Mouse (Mus musculus): ENCODE measurements around the gene Mpst. TPM values are rescaled to one million over a fixed set of nuclear protein-coding genes. Genes with fewer than 3 reads are reported as not detected.

Gene Mpst
- polyA plus RNA-seq, 1 experiment from 2014 or later = 4.2 TPM

GRCm38 (mm10) chr15:78455168-78455567 is 49.0 kb downstream of the Mpst start:
- DNase-seq (no peak), ATAC-seq (ENCODE audit: low read depth) (no peak)
- 0 out of 2 replicates have a peak, but pooled peaks cover 3% of the 10 kb centered on the region for H3K36me3 ChIP-seq
- 33% methylated on average over 4 of the region's 4 CpGs for WGBS (ENCODE audit: insufficient replicate concordance)
- no peak overlapping the region for H3K9ac ChIP-seq
- no peak overlapping the region for H3K4me2 ChIP-seq
- no peak overlapping the region for H3K27ac ChIP-seq
- peaks cover 24% of the 10 kb centered on the region for H3K4me1 ChIP-seq (replicated peaks)
- no peaks in the 10 kb centered on the region for H3K9me3 ChIP-seq (replicated peaks)
- H3K4me3 ChIP-seq (replicated peaks) = no peak overlapping the region
- no peaks in the 10 kb centered on the region for H3K27me3 ChIP-seq

- no peak overlapping the region for H3K27ac ChIP-seq
- ATAC-seq (ENCODE audit: low read depth) = no peak
- DNase-seq = no peak
These were observed 49.8 kb downstream of the Mpst start for GRCm38 (mm10) chr15:78456051-78456450.

GRCm38 (mm10) chr15:78457193-78457592 is 51.0 kb downstream of the Mpst start:
- ATAC-seq (ENCODE audit: low read depth) = no peak
- 66% methylated on average over 10 of the region's 10 CpGs for WGBS (ENCODE audit: insufficient replicate concordance)
- Histone ChIP-seq H3K9ac (no peak overlapping the region), H3K36me3 (0 out of 2 replicates have a peak, but pooled peaks cover 3% of the 10 kb centered on the region), H3K4me1 (replicated peaks) (0 out of 2 replicates have a peak, but pooled peaks cover 7% of the 10 kb centered on the region), H3K4me3 (replicated peaks) (no peak overlapping the region), H3K27me3 (no peaks in the 10 kb centered on the region), H3K27ac (no peak overlapping the region), H3K9me3 (replicated peaks) (no peaks in the 10 kb centered on the region), H3K4me2 (no peak overlapping the region)
- DNase-seq = no peak

More at GRCm38 (mm10) chr15:78456051-78456450, 49.8 kb downstream of the Mpst start:
- 55% methylated on average over 7 of the region's 7 CpGs for WGBS (ENCODE audit: insufficient replicate concordance)
- Histone ChIP-seq H3K4me3 (replicated peaks) (no peak overlapping the region), H3K27me3 (no peaks in the 10 kb centered on the region), H3K4me1 (replicated peaks) (peaks cover 16% of the 10 kb centered on the region), H3K9me3 (replicated peaks) (no peaks in the 10 kb centered on the region), H3K36me3 (0 out of 2 replicates have a peak, but pooled peaks cover 3% of the 10 kb centered on the region), H3K4me2 (no peak overlapping the region), H3K9ac (no peak overlapping the region)

- Histone ChIP-seq H3K27ac (no peak overlapping the region), H3K4me3 (replicated peaks) (no peak overlapping the region), H3K9ac (no peak overlapping the region), H3K4me2 (no peak overlapping the region), H3K9me3 (replicated peaks) (no peaks in the 10 kb centered on the region), H3K36me3 (no peaks in the 10 kb centered on the region), H3K4me1 (replicated peaks) (no peaks in the 10 kb centered on the region), H3K27me3 (no peaks in the 10 kb centered on the region)
- 47% methylated on average over 2 of the region's 2 CpGs for WGBS (ENCODE audit: insufficient replicate concordance)
- ATAC-seq (ENCODE audit: low read depth) (no peak), DNase-seq (no peak)
These were observed 56.8 kb downstream of the Mpst start for GRCm38 (mm10) chr15:78462981-78463380.

Other genes starting within 250 kb of the Mpst start
- gene Ift27, start 232.3 kb upstream of the Mpst start, polyA plus RNA-seq (2015; fragmentation: Nextera tagmentation; extraction: Ambion mirVana) = 45.7 and 45.9 TPM in 2 replicates
- gene Pvalb, start 200.0 kb upstream of the Mpst start, polyA plus RNA-seq (2015; fragmentation: Nextera tagmentation; extraction: Ambion mirVana) = not detected in 2 replicates
- 26.4 and 35.3 TPM in 2 replicates for gene Ncf4, start 161.6 kb upstream of the Mpst start, polyA plus RNA-seq (2015; fragmentation: Nextera tagmentation; extraction: Ambion mirVana)
- 0.54 and 0.83 TPM in 2 replicates for gene Csf2rb2, start 100.7 kb upstream of the Mpst start, polyA plus RNA-seq (2015; fragmentation: Nextera tagmentation; extraction: Ambion mirVana)
- gene Csf2rb, start 80.7 kb upstream of the Mpst start, polyA plus RNA-seq (2015; fragmentation: Nextera tagmentation; extraction: Ambion mirVana) = 3.3 and 3.8 TPM in 2 replicates
- not detected in 2 replicates for gene Tex33, start 10.5 kb upstream of the Mpst start, polyA plus RNA-seq (2015; fragmentation: Nextera tagmentation; extraction: Ambion mirVana)
- gene Tst, start 509 bp upstream of the Mpst start, polyA plus RNA-seq (2015; fragmentation: Nextera tagmentation; extraction: Ambion mirVana) = 105 and 109 TPM in 2 replicates
- gene Kctd17, start 22.1 kb downstream of the Mpst start, polyA plus RNA-seq (2015; fragmentation: Nextera tagmentation; extraction: Ambion mirVana) = 4.7 and 5.1 TPM in 2 replicates
- 7.8 and 9.5 TPM in 2 replicates for gene Tmprss6, start 62.2 kb downstream of the Mpst start, polyA plus RNA-seq (2015; fragmentation: Nextera tagmentation; extraction: Ambion mirVana)
- gene Il2rb, start 88.9 kb downstream of the Mpst start, polyA plus RNA-seq (2015; fragmentation: Nextera tagmentation; extraction: Ambion mirVana) = 0.23 and 0.35 TPM in 2 replicates
- 3.6 and 4.5 TPM in 2 replicates for gene C1qtnf6, start 125.0 kb downstream of the Mpst start, polyA plus RNA-seq (2015; fragmentation: Nextera tagmentation; extraction: Ambion mirVana)
- not detected in 2 replicates for gene Sstr3, start 138.3 kb downstream of the Mpst start, polyA plus RNA-seq (2015; fragmentation: Nextera tagmentation; extraction: Ambion mirVana)
- 75.2 and 81.2 TPM in 2 replicates for gene Rac2, start 166.4 kb downstream of the Mpst start, polyA plus RNA-seq (2015; fragmentation: Nextera tagmentation; extraction: Ambion mirVana)
- gene Cyth4, start 190.6 kb downstream of the Mpst start, polyA plus RNA-seq (2015; fragmentation: Nextera tagmentation; extraction: Ambion mirVana) = 11.9 and 12.5 TPM in 2 replicates

All from liver, embryonic 13.5 days (tissue).